Mouse (Mus musculus) ES-E14 (cell line): ENCODE data around the gene Syde1.

ENCODE experiments used
- CHD2 ChIP-seq: IDR thresholded peaks from 2 replicates; pipeline ENCODE4 v1.6.1; 2014; ENCODE audit warnings: mild to moderate bottlenecking, low read depth, low read length, inconsistent platforms
- MAFK ChIP-seq: IDR thresholded peaks from 2 replicates; pipeline ENCODE4 v1.6.1; 2014; ENCODE audit warnings: mild to moderate bottlenecking, low read depth, low read length, inconsistent platforms; ENCODE audit not compliant: insufficient read depth

DNA sequence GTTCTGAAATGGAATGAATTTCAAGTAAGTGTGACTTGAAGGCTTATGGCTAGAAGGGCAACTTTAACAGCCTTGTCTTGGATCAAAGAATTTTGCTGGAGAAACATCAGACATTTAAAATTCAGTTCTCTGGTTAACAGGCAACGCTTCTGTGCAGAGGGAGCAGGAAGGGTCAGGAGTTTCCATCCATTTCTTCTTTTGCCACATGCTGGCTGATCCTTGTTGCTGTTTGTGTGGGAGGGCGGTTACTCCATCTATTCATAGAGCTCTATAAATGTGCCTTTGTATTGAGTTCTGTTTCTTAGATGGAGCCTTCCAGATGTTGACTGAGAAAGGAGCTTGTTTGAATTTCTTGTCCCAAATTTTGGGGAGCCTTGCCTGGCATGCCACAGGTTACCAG is 20.9 kb downstream of the Syde1 start:
- no peak for TF ChIP-seq MAFK
- no peak for TF ChIP-seq CHD2
